Comparison of ENCODE assay signal across 10 mouse cellular contexts in the genomic region with DNA sequence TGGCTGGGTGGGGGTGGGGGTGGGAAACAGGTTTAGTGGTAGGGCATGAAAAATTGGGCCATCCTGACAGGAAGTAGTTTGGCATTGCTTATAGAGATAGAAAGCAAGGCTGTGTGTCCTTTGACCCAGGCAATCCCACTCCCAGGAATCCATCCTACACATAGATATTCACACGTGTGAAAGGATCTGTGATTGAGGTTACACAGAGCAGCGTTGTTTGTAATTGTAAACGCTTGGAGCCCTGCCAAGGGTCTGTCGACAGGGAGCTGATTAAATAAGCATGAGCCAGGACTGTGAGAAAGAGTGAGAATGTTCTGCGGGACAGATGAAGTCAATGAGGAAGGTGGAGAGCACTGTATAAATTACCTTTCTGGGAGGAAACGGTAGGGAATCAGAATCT. TPM values are rescaled to one million over a fixed set of nuclear protein-coding genes. Genes with fewer than 3 reads are reported as not detected.
DNase-seq lines count a peak whose midpoint lies in the region; ATAC-seq and TF ChIP-seq lines count a peak whose summit lies in the region.
"Had no signal": no experiment of that assay in that cellular context is flagged by ENCODE, and none has a peak within 500 bp of the region (broad histone marks: within the 10 kb centered on the region; RNA-seq: fewer than 3 reads in every experiment).

No protein-coding gene starts in this region.

- 11% methylated on average over 6 of the region's 6 CpGs for WGBS in heart, embryonic 16.5 days
- WGBS in midbrain, postnatal 0 days = 14% methylated on average over 6 of the region's 6 CpGs
- 46% methylated on average over 6 of the region's 6 CpGs for WGBS in liver, embryonic 11.5 days
- 50% methylated on average over 6 of the region's 6 CpGs for WGBS in liver, embryonic 12.5 days (ENCODE audit: insufficient replicate concordance)

- intact Hi-C loops in heart, postnatal 36 days (cut with DNase I) = no loop called here

- peaks cover 16% of the 10 kb centered on the region for H3K4me1 ChIP-seq in heart, embryonic 16.5 days (ENCODE audit: control insufficient read depth, insufficient read depth, low read length)
- H3K4me1 ChIP-seq in midbrain, postnatal 0 days (ENCODE audit: insufficient read depth, low read length) = no peaks in the 10 kb centered on the region
- H3K4me1 ChIP-seq in liver, embryonic 11.5 days (replicated peaks; ENCODE audit: control insufficient read depth, insufficient read depth, low read length) = no peaks in the 10 kb centered on the region
- no peaks in the 10 kb centered on the region for H3K4me1 ChIP-seq in liver, embryonic 12.5 days

- peak overlapping the region; percentile 41 for H3K4me2 ChIP-seq in heart, embryonic 16.5 days (ENCODE audit: low read depth, low read length)
- no peak overlapping the region for H3K4me2 ChIP-seq in midbrain, postnatal 0 days (ENCODE audit: low read depth, low read length, poor library complexity, severe bottlenecking)
- H3K4me2 ChIP-seq in liver, embryonic 11.5 days = no peak overlapping the region
- H3K4me2 ChIP-seq in liver, embryonic 12.5 days = no peak overlapping the region

- no peaks in the 10 kb centered on the region for H3K36me3 ChIP-seq in heart, embryonic 16.5 days (ENCODE audit: control insufficient read depth, insufficient read depth)
- no peaks in the 10 kb centered on the region for H3K36me3 ChIP-seq in midbrain, postnatal 0 days (ENCODE audit: insufficient read depth, low read length)
- H3K36me3 ChIP-seq in liver, embryonic 11.5 days (ENCODE audit: control insufficient read depth, insufficient read depth, low read length) = no peaks in the 10 kb centered on the region
- H3K36me3 ChIP-seq in liver, embryonic 12.5 days = no peaks in the 10 kb centered on the region

- H3K9me3 ChIP-seq in heart, embryonic 16.5 days (replicated peaks; ENCODE audit: control insufficient read depth, low read length) = no peaks in the 10 kb centered on the region; the same call in 1 of the 2 replicates
- no peaks in the 10 kb centered on the region for H3K9me3 ChIP-seq in midbrain, postnatal 0 days (ENCODE audit: low read length)
- H3K9me3 ChIP-seq in liver, embryonic 11.5 days (ENCODE audit: control insufficient read depth, low read length) = no peaks in the 10 kb centered on the region
- no peaks in the 10 kb centered on the region for H3K9me3 ChIP-seq in liver, embryonic 12.5 days (replicated peaks)

- ATAC-seq in heart, embryonic 16.5 days (replicated peaks; ENCODE audit: extremely low read depth, insufficient read depth, low FRiP score) = peak; percentile 90
- ATAC-seq in midbrain, postnatal 0 days (ENCODE audit: low FRiP score) = no peak
- ATAC-seq in liver, embryonic 11.5 days (replicated peaks; ENCODE audit: low FRiP score) = no peak
- no peak for ATAC-seq in liver, embryonic 12.5 days

- TF ChIP-seq CTCF in midbrain, postnatal 0 days (IDR thresholded peaks at IDR 0.05) = no peak

- peak overlapping the region; percentile 5; the same call in 1 of the 2 replicates for H3K9ac ChIP-seq in heart, embryonic 16.5 days (ENCODE audit: low read length)
- no peak overlapping the region for H3K9ac ChIP-seq in midbrain, postnatal 0 days (replicated peaks; ENCODE audit: low read length, poor library complexity, severe bottlenecking)
- no peak overlapping the region for H3K9ac ChIP-seq in liver, embryonic 11.5 days (ENCODE audit: low read depth, low read length)
- H3K9ac ChIP-seq in liver, embryonic 12.5 days = no peak overlapping the region

- H3K27me3 ChIP-seq in heart, embryonic 16.5 days (ENCODE audit: control insufficient read depth, insufficient read depth, low read length) = no peaks in the 10 kb centered on the region
- no peaks in the 10 kb centered on the region for H3K27me3 ChIP-seq in midbrain, postnatal 0 days (ENCODE audit: insufficient read depth, low read length)
- no peaks in the 10 kb centered on the region for H3K27me3 ChIP-seq in liver, embryonic 11.5 days (replicated peaks; ENCODE audit: control insufficient read depth, insufficient read depth, low read length)
- H3K27me3 ChIP-seq in liver, embryonic 12.5 days (replicated peaks) = no peaks in the 10 kb centered on the region

- peak overlapping the region; percentile 78 for H3K27ac ChIP-seq in heart, embryonic 16.5 days (ENCODE audit: low read length)
- H3K27ac ChIP-seq in midbrain, postnatal 0 days (ENCODE audit: low read depth, low read length) = no peak overlapping the region
- H3K27ac ChIP-seq in liver, embryonic 11.5 days (ENCODE audit: low read depth, low read length) = no peak overlapping the region
- H3K27ac ChIP-seq in liver, embryonic 12.5 days = no peak overlapping the region

- H3K4me3 ChIP-seq in heart, embryonic 16.5 days (ENCODE audit: low read length) = no peak overlapping the region
- no peak overlapping the region for H3K4me3 ChIP-seq in midbrain, postnatal 0 days (ENCODE audit: low read depth, low read length)
- no peak overlapping the region for H3K4me3 ChIP-seq in liver, embryonic 11.5 days (ENCODE audit: low read depth, low read length)
- no peak overlapping the region for H3K4me3 ChIP-seq in liver, embryonic 12.5 days

- DNase-seq in heart, adult 11 months = peak; percentile 71
- DNase-seq in heart, postnatal 36 days = no peak
- DNase-seq in right cerebral cortex, postnatal 10 days (ENCODE audit: low spot score in 2 of 2) = peak; percentile 41 to 56
- DNase-seq in right cerebral cortex, postnatal 14 days = no peak
- peak; percentile 64 for DNase-seq in midbrain, postnatal 0 days (ENCODE audit: low spot score)
- no peak for DNase-seq in liver, embryonic 11.5 days (ENCODE audit: low spot score)
- DNase-seq: adrenal gland, postnatal 25 days; thymus, postnatal 25 days had no signal

RNA-seq across cellular contexts. Expression of gene Rufy1, which starts 46.0 kb away (rescaled TPM):
- 10 to 100 TPM; 29.8 to 29.9 TPM for total RNA-seq in heart, postnatal 36 days (2021)
- polyA plus RNA-seq in heart, embryonic 16.5 days (2015; fragmentation: Nextera tagmentation; extraction: Ambion mirVana) = 31.1 and 33.4 TPM in 2 replicates
- 11.3 and 21.8 TPM in 2 replicates for total RNA-seq in midbrain, postnatal 0 days (2014; rRNA removed)
- 19.9 and 20.6 TPM in 2 replicates for polyA plus RNA-seq in midbrain, postnatal 0 days (2015; fragmentation: Nextera tagmentation; extraction: Ambion mirVana)
- polyA plus RNA-seq in liver, embryonic 11.5 days (2014; fragmentation: Nextera tagmentation; extraction: Ambion mirVana) = 18.7 and 19.2 TPM in 2 replicates
- polyA plus RNA-seq in liver, embryonic 12.5 days (2016; fragmentation: Nextera tagmentation; extraction: Ambion mirVana) = 12.0 and 12.8 TPM in 2 replicates

Comparison
In these comparisons a context has a peak if more than half of its experiments do, and no peak if none do; other contexts are left out.
1. DNase-seq: peak in heart, adult 11 months (single experiment), right cerebral cortex, postnatal 10 days (2 of 2) and midbrain, postnatal 0 days (single experiment); none in heart, postnatal 36 days (0 of 2), right cerebral cortex, postnatal 14 days (single experiment) and liver, embryonic 11.5 days (single experiment).